Mouse (Mus musculus): ENCODE results near the gene Plch2. TPM values are rescaled to one million over a fixed set of nuclear protein-coding genes. Genes with fewer than 3 reads are reported as not detected.

Gene Plch2
- polyA plus RNA-seq, 1 experiment from 2014 or later: 3.5 TPM

GRCm38 (mm10) chr4:154942632-154943322, 113.8 kb downstream of the Plch2 start:
- Histone ChIP-seq H3K4me3 (no peak overlapping the region), H3K27me3 (replicated peaks; ENCODE audit: low read depth, poor library complexity, severe bottlenecking) (no peaks in the 10 kb centered on the region; the same call in 1 of the 2 replicates), H3K27ac (replicated peaks) (no peak overlapping the region), H3K9me3 (0 out of 2 replicates have a peak, but pooled peaks cover 3% of the 10 kb centered on the region), H3K4me1 (peaks cover 14% of the 10 kb centered on the region), H3K36me3 (replicated peaks) (no peaks in the 10 kb centered on the region)
- DNase-seq (ENCODE audit: low spot score): no peak
- WGBS: 86% methylated on average over 10 of the region's 10 CpGs

DNA sequence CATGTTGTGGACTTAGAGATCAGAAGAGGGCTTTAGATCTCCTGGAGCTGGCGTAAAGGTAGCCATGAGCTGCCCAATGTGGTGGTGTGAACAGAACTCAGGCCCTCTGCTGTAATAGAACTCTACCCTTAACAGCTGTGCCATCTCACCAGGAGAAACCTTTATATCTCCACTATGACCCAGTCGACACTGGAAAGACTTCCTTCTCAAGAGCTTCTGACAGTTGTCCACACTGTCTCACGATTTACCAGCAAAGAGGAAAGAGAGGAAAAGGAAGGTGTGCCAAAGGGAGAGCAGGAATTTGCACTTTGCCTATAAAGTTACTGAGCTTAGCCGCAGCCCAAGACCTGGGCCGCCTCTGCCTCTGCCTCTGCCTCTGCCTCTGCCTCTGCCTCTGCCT, 114.8 kb downstream of the Plch2 start:
- 89% methylated on average over 5 of the region's 5 CpGs for WGBS
- Histone ChIP-seq H3K9me3 (0 out of 2 replicates have a peak, but pooled peaks cover 3% of the 10 kb centered on the region), H3K4me3 (no peak overlapping the region), H3K27me3 (replicated peaks; ENCODE audit: low read depth, poor library complexity, severe bottlenecking) (no peaks in the 10 kb centered on the region; the same call in 1 of the 2 replicates), H3K27ac (replicated peaks) (no peak overlapping the region), H3K36me3 (replicated peaks) (no peaks in the 10 kb centered on the region), H3K4me1 (peaks cover 15% of the 10 kb centered on the region)
- DNase-seq (ENCODE audit: low spot score): no peak

DNA sequence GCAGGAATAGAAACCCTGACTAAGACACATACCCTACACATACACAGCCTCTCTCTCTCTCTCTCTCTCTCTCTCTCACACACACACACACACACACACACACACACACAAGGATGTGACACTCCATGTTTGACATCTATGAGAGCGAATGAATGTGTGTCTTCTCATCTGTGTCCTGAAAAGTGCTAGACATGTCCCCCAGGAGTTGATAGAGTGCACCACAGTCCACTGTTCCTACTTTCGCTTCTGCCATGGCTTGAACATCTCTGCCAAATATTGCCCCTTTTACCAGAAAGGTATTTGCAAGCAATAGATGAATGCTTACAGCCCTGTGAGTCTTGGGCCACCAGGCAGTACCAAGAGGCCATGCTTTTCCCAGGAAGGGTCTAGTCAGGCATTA, 116.4 kb downstream of the Plch2 start:
- Histone ChIP-seq H3K9me3 (0 out of 2 replicates have a peak, but pooled peaks cover 3% of the 10 kb centered on the region), H3K27me3 (replicated peaks; ENCODE audit: low read depth, poor library complexity, severe bottlenecking) (no peaks in the 10 kb centered on the region; the same call in 1 of the 2 replicates), H3K27ac (replicated peaks) (no peak overlapping the region), H3K4me1 (peaks cover 5% of the 10 kb centered on the region; the same call in 1 of the 2 replicates), H3K36me3 (replicated peaks) (no peaks in the 10 kb centered on the region), H3K4me3 (no peak overlapping the region)
- WGBS: 87% methylated on average over 2 of the region's 2 CpGs
- DNase-seq (ENCODE audit: low spot score): no peak

- Histone ChIP-seq H3K4me3 (no peak overlapping the region), H3K27ac (replicated peaks) (no peak overlapping the region), H3K9me3 (0 out of 2 replicates have a peak, but pooled peaks cover 3% of the 10 kb centered on the region), H3K36me3 (replicated peaks) (no peaks in the 10 kb centered on the region), H3K27me3 (replicated peaks; ENCODE audit: low read depth, poor library complexity, severe bottlenecking) (no peaks in the 10 kb centered on the region; the same call in 1 of the 2 replicates), H3K4me1 (peaks cover 9% of the 10 kb centered on the region; the same call in 1 of the 2 replicates)
- no peak for DNase-seq (ENCODE audit: low spot score)
- WGBS: 82% methylated on average over 1 of the region's 1 CpGs
Observed at GRCm38 (mm10) chr4:154937746-154938145, 118.8 kb downstream of the Plch2 start.

GRCm38 (mm10) chr4:154936542-154937255, 119.9 kb downstream of the Plch2 start:
- H3K9me3 ChIP-seq: no peaks in the 10 kb centered on the region
- no peak overlapping the region for H3K27ac ChIP-seq (replicated peaks)
- no peaks in the 10 kb centered on the region; the same call in 1 of the 2 replicates for H3K27me3 ChIP-seq (replicated peaks; ENCODE audit: low read depth, poor library complexity, severe bottlenecking)
- no peak for DNase-seq (ENCODE audit: low spot score)
- H3K4me3 ChIP-seq: no peak overlapping the region
- no peaks in the 10 kb centered on the region for H3K36me3 ChIP-seq (replicated peaks)
- peaks cover 9% of the 10 kb centered on the region; the same call in 1 of the 2 replicates for H3K4me1 ChIP-seq
- WGBS: 63% methylated on average over 8 of the region's 8 CpGs

DNA sequence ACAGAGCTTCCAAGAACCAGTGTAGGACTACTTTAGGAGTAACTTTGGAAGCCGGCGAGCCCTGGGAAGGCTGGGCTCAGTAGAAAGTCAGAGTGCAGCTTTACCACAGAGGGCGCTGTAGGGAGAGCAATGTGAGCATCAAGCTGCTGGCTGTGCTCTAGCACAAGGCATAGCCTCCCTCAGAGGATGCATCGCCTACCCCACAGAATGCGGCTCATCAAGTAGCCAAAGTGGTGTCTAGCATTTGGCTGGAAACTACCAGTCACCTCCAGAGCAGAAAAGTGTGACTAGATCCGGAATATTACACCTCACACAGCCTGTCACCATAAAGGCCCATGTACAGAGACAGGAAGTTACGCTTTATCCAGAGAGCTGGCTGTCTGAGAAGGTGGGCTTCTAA, 120.8 kb downstream of the Plch2 start:
- no peaks in the 10 kb centered on the region for H3K36me3 ChIP-seq (replicated peaks)
- 74% methylated on average over 7 of the region's 7 CpGs for WGBS
- no peaks in the 10 kb centered on the region for H3K9me3 ChIP-seq
- no peak overlapping the region for H3K27ac ChIP-seq (replicated peaks)
- no peak overlapping the region for H3K4me3 ChIP-seq
- H3K4me1 ChIP-seq: peaks cover 9% of the 10 kb centered on the region; the same call in 1 of the 2 replicates
- DNase-seq (ENCODE audit: low spot score): peak; percentile 7
- H3K27me3 ChIP-seq (replicated peaks; ENCODE audit: low read depth, poor library complexity, severe bottlenecking): no peaks in the 10 kb centered on the region; the same call in 1 of the 2 replicates

- no peaks in the 10 kb centered on the region for H3K9me3 ChIP-seq
- no peak overlapping the region for H3K27ac ChIP-seq (replicated peaks)
- H3K4me1 ChIP-seq: peaks cover 9% of the 10 kb centered on the region; the same call in 1 of the 2 replicates
- 93% methylated on average over 2 of the region's 2 CpGs for WGBS
- H3K36me3 ChIP-seq (replicated peaks): no peaks in the 10 kb centered on the region
- no peak overlapping the region for H3K4me3 ChIP-seq
- no peaks in the 10 kb centered on the region for H3K27me3 ChIP-seq (replicated peaks; ENCODE audit: low read depth, poor library complexity, severe bottlenecking)
- DNase-seq (ENCODE audit: low spot score): no peak
Observed at GRCm38 (mm10) chr4:154934800-154935199, 121.8 kb downstream of the Plch2 start.

DNA sequence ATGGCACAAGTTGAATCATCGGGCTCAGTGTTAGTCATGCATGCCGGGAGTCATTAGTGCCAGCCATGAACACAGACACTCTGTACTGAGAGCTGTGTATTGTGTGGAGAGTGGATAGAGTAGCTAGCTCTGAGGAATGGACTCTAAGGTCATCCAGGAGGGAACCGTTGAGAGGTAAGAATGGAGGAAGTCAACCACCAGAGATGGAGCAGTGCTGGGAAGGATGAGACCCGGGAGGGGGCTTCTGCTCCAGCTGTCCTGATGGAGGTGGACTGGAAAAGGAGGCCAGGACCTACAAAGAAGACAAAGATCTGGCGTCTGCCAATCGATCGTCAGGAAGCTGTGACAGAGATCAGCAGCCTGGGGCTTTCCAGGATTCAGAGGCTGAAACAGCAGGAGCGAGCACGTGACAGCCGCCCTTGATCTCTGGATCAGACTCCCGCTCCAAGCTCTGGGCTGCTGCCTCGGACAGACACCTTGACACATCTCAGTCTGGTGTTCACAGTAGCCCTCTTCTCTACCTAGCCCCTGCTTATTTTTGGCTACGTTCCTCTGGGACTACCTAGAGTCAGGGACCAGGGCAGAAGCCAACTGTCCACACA, 123.2 kb downstream of the Plch2 start:
- peaks cover 19% of the 10 kb centered on the region for H3K4me1 ChIP-seq
- WGBS: 56% methylated on average over 13 of the region's 13 CpGs
- DNase-seq (ENCODE audit: low spot score): no peak
- H3K27me3 ChIP-seq (replicated peaks; ENCODE audit: low read depth, poor library complexity, severe bottlenecking): no peaks in the 10 kb centered on the region
- H3K36me3 ChIP-seq (replicated peaks): no peaks in the 10 kb centered on the region
- H3K9me3 ChIP-seq: no peaks in the 10 kb centered on the region
- no peak overlapping the region; the same call in 1 of the 2 replicates for H3K27ac ChIP-seq (replicated peaks)
- no peak overlapping the region for H3K4me3 ChIP-seq

Other genes with a start within 250 kb of the Plch2 start
- gene Ttc34, start 219.3 kb downstream of the Plch2 start, polyA plus RNA-seq (2016; fragmentation: Nextera tagmentation; extraction: Ambion mirVana): 0.25 and 0.45 TPM in 2 replicates
- 0.34 and 0.41 TPM in 2 replicates for gene Mmel1, start 187.2 kb downstream of the Plch2 start, polyA plus RNA-seq (2016; fragmentation: Nextera tagmentation; extraction: Ambion mirVana)
- 41.2 and 42.3 TPM in 2 replicates for gene Fam213b, start 157.6 kb downstream of the Plch2 start, polyA plus RNA-seq (2016; fragmentation: Nextera tagmentation; extraction: Ambion mirVana)
- 0.45 and 1.4 TPM in 2 replicates for gene Tnfrsf14, start 128.2 kb downstream of the Plch2 start, polyA plus RNA-seq (2016; fragmentation: Nextera tagmentation; extraction: Ambion mirVana)
- 84.4 and 151 TPM in 2 replicates for gene Hes5, start 95.9 kb downstream of the Plch2 start, polyA plus RNA-seq (2016; fragmentation: Nextera tagmentation; extraction: Ambion mirVana)
- 49.2 and 50.1 TPM in 2 replicates for gene Pank4, start 92.7 kb downstream of the Plch2 start, polyA plus RNA-seq (2016; fragmentation: Nextera tagmentation; extraction: Ambion mirVana)
- 19.0 and 22.2 TPM in 2 replicates for gene Pex10, start 10.2 kb upstream of the Plch2 start, polyA plus RNA-seq (2016; fragmentation: Nextera tagmentation; extraction: Ambion mirVana)
- gene Rer1, start 29.6 kb upstream of the Plch2 start, polyA plus RNA-seq (2016; fragmentation: Nextera tagmentation; extraction: Ambion mirVana): 128 and 134 TPM in 2 replicates
- gene Morn1, start 29.8 kb upstream of the Plch2 start, polyA plus RNA-seq (2016; fragmentation: Nextera tagmentation; extraction: Ambion mirVana): 4.3 and 5.4 TPM in 2 replicates
- 8.5 and 10.7 TPM in 2 replicates for gene Ski, start 165.8 kb upstream of the Plch2 start, polyA plus RNA-seq (2016; fragmentation: Nextera tagmentation; extraction: Ambion mirVana)
- gene Faap20, start 193.0 kb upstream of the Plch2 start, polyA plus RNA-seq (2016; fragmentation: Nextera tagmentation; extraction: Ambion mirVana): 99.6 and 100 TPM in 2 replicates

Data from embryonic facial prominence, embryonic 10.5 days (tissue).